Mouse (Mus musculus) liver, embryonic 11.5 days (tissue): ENCODE data around the gene Focad. TPM values are rescaled to one million over a fixed set of nuclear protein-coding genes. Genes with fewer than 3 reads are reported as not detected.

Experiments
- ATAC-seq: fragments of 200-750 bp; cut with Nextera tagmentation; replicated peaks from 2 replicates; pipeline ENCODE4 v1.8.0; 2017; ENCODE audit warnings: moderate number of reproducible peaks, mild to moderate bottlenecking, moderate TSS enrichment, moderate library complexity; ENCODE audit not compliant: low FRiP score
- DNase-seq: peaks from one replicate; pipeline ENCODE4 v3.0.0-alpha.2; 2017; ENCODE audit warnings: low spot score
- H3K27ac ChIP-seq: fragments of 300-500 bp; sonication (generic); 2 replicates; pipeline ENCODE4 v1.5.1; 2014; ENCODE audit warnings: mild to moderate bottlenecking, low read depth, low read length, control low read depth
- H3K27me3 ChIP-seq: fragments of 300-500 bp; sonication (generic); replicated peaks from 2 replicates; pipeline ENCODE4 v1.6.1; 2014; ENCODE audit warnings: low read length, mixed read lengths; ENCODE audit not compliant: control insufficient read depth, insufficient read depth
- H3K36me3 ChIP-seq: fragments of 300-500 bp; sonication (generic); 2 replicates; pipeline ENCODE4 v1.6.1; 2014; ENCODE audit warnings: mild to moderate bottlenecking, low read length, moderate library complexity, mixed read lengths; ENCODE audit not compliant: control insufficient read depth, insufficient read depth
- H3K4me1 ChIP-seq: fragments of 300-500 bp; sonication (generic); replicated peaks from 2 replicates; pipeline ENCODE4 v1.6.1; 2014; ENCODE audit warnings: low read length, mixed read lengths; ENCODE audit not compliant: control insufficient read depth, insufficient read depth
- H3K4me2 ChIP-seq: fragments of 300-500 bp; sonication (generic); 2 replicates; pipeline ENCODE4 v1.6.1; 2014; ENCODE audit warnings: mild to moderate bottlenecking, control low read depth, moderate library complexity
- H3K4me3 ChIP-seq: fragments of 300-500 bp; sonication (generic); 2 replicates; pipeline ENCODE4 v1.5.1; 2014; ENCODE audit warnings: low read depth, low read length, control low read depth
- H3K9ac ChIP-seq: fragments of 300-500 bp; sonication (generic); 2 replicates; pipeline ENCODE4 v1.6.1; 2014; ENCODE audit warnings: low read depth, low read length, control low read depth
- H3K9me3 ChIP-seq: fragments of 300-500 bp; sonication (generic); 2 replicates; pipeline ENCODE4 v1.6.1; 2016; ENCODE audit warnings: low read length, inconsistent platforms, mixed read lengths; ENCODE audit not compliant: control insufficient read depth
- WGBS: fragments of 180-500 bp; shearing (Covaris S2); extraction: QIAGEN DNeasy Blood & Tissue Kit; methylation state at CpG from one replicate; pipeline ENCODE4 v1.1.7; 2014; 5-methylcytosine and 5-hydroxymethylcytosine counted together
- polyA plus RNA-seq: library from polyadenylated mRNA; unstranded; fragments of >200 nt; fragmentation: Nextera tagmentation; extraction: Ambion mirVana; gene quantifications from 2 replicates; pipeline ENCODE4 v1.2.1, GENCODE M21; 2014

Gene Focad
- polyA plus RNA-seq, 1 experiment from 2014 or later: 23.2 TPM

- H3K27ac ChIP-seq: no peak overlapping the region
- H3K9ac ChIP-seq: no peak overlapping the region
- DNase-seq (no peak), ATAC-seq (no peak)
- no peaks in the 10 kb centered on the region for H3K27me3 ChIP-seq
- no peaks in the 10 kb centered on the region for H3K9me3 ChIP-seq
- H3K4me2 ChIP-seq: no peak overlapping the region
- no peaks in the 10 kb centered on the region for H3K36me3 ChIP-seq
- 85% methylated on average over 13 of the region's 13 CpGs for WGBS
- H3K4me1 ChIP-seq: peaks cover 3% of the 10 kb centered on the region
- no peak overlapping the region for H3K4me3 ChIP-seq
These were observed 69.2 kb downstream of the Focad start for GRCm38 (mm10) chr4:88163511-88164247.

GRCm38 (mm10) chr4:88167008-88167862 lies 72.8 kb downstream of the Focad start:
- no peak for DNase-seq
- Histone ChIP-seq H3K9ac (no peak overlapping the region), H3K4me3 (no peak overlapping the region), H3K4me2 (no peak overlapping the region), H3K27me3 (no peaks in the 10 kb centered on the region), H3K9me3 (no peaks in the 10 kb centered on the region), H3K36me3 (no peaks in the 10 kb centered on the region), H3K4me1 (peaks cover 3% of the 10 kb centered on the region), H3K27ac (no peak overlapping the region)
- WGBS: 65% methylated on average over 7 of the region's 7 CpGs
- peak; percentile 81 for ATAC-seq

- DNase-seq: no peak
- ATAC-seq: no peak
- H3K4me2 ChIP-seq: no peak overlapping the region
- no peaks in the 10 kb centered on the region for H3K9me3 ChIP-seq
- no peaks in the 10 kb centered on the region; the same call in 1 of the 2 replicates for H3K36me3 ChIP-seq
- WGBS: 84% methylated on average over 6 of the region's 6 CpGs
- H3K9ac ChIP-seq: no peak overlapping the region
- no peak overlapping the region for H3K27ac ChIP-seq
- H3K4me1 ChIP-seq: no peaks in the 10 kb centered on the region
- H3K4me3 ChIP-seq: no peak overlapping the region
- no peaks in the 10 kb centered on the region for H3K27me3 ChIP-seq
These were observed 80.9 kb downstream of the Focad start for GRCm38 (mm10) chr4:88175058-88175974.

GRCm38 (mm10) chr4:88179296-88179695 lies 84.9 kb downstream of the Focad start:
- WGBS: 66% methylated on average over 2 of the region's 2 CpGs
- Histone ChIP-seq H3K4me1 (no peaks in the 10 kb centered on the region), H3K27me3 (no peaks in the 10 kb centered on the region), H3K36me3 (no peaks in the 10 kb centered on the region; the same call in 1 of the 2 replicates), H3K9ac (no peak overlapping the region), H3K27ac (no peak overlapping the region), H3K9me3 (no peaks in the 10 kb centered on the region), H3K4me3 (no peak overlapping the region), H3K4me2 (no peak overlapping the region)
- DNase-seq (no peak), ATAC-seq (no peak)

DNA sequence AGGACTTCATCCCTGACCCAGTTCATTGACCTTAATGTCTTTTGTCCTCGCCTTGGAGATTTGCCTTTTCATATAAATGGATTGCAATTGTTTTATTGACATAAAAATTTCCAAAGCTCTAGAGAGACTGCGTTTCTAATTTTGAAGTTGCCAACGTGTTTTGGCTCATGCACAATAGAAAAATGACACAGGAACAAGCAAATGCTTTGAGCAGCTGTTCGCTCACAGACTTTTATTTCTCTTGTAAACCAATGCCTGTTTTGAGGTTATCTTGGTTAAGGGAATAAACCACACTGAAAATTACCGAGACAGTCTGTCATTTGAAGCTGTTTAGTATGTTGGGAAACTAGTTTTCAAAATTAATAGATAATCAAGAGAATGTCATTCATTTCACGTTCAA lies 89.9 kb downstream of the Focad start:
- no peak for DNase-seq
- Histone ChIP-seq H3K27ac (no peak overlapping the region), H3K4me1 (no peaks in the 10 kb centered on the region), H3K9me3 (no peaks in the 10 kb centered on the region), H3K4me2 (no peak overlapping the region), H3K9ac (no peak overlapping the region), H3K4me3 (no peak overlapping the region), H3K36me3 (no peaks in the 10 kb centered on the region), H3K27me3 (no peaks in the 10 kb centered on the region)
- no peak for ATAC-seq
- 84% methylated on average over 6 of the region's 6 CpGs for WGBS

- H3K4me2 ChIP-seq: no peak overlapping the region
These were observed 91.5 kb downstream of the Focad start for GRCm38 (mm10) chr4:88185872-88186426.

DNA sequence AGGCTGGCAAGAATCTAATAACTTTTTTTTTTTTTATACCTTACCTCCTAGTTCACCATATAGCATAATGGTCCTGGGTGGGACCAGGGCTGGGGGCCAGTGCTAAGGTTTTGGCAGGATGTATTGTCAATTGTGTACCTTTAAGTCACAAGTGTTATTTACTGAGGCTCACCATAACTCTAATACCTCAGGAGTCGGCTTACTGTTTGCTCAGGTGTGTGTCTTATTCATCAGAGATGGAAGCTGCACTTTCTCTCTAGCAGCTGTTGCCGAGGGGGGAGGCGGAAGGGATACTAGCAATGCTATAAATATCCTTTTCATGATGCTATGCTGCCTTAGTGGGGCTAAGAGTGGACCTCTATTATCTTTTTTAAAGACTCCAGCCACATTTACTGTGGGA lies 93.2 kb downstream of the Focad start:
- DNase-seq (no peak), ATAC-seq (no peak)
- no peaks in the 10 kb centered on the region for H3K36me3 ChIP-seq
- H3K4me3 ChIP-seq: no peak overlapping the region
- no peaks in the 10 kb centered on the region for H3K9me3 ChIP-seq
- H3K9ac ChIP-seq: no peak overlapping the region
- no peaks in the 10 kb centered on the region for H3K27me3 ChIP-seq
- 87% methylated on average over 3 of the region's 3 CpGs for WGBS
- H3K4me1 ChIP-seq: no peaks in the 10 kb centered on the region
- no peak overlapping the region for H3K27ac ChIP-seq
- H3K4me2 ChIP-seq: no peak overlapping the region

More at GRCm38 (mm10) chr4:88185872-88186426, 91.5 kb downstream of the Focad start:
- no peak overlapping the region for H3K4me3 ChIP-seq
- no peak for ATAC-seq
- H3K4me1 ChIP-seq: no peaks in the 10 kb centered on the region
- no peak for DNase-seq
- H3K36me3 ChIP-seq: no peaks in the 10 kb centered on the region
- no peak overlapping the region for H3K27ac ChIP-seq
- H3K9me3 ChIP-seq: no peaks in the 10 kb centered on the region
- H3K27me3 ChIP-seq: no peaks in the 10 kb centered on the region
- H3K9ac ChIP-seq: no peak overlapping the region
- 86% methylated on average over 6 of the region's 6 CpGs for WGBS

- Histone ChIP-seq H3K9ac (no peak overlapping the region), H3K9me3 (no peaks in the 10 kb centered on the region), H3K27me3 (no peaks in the 10 kb centered on the region), H3K4me2 (no peak overlapping the region), H3K27ac (no peak overlapping the region), H3K36me3 (no peaks in the 10 kb centered on the region), H3K4me3 (no peak overlapping the region), H3K4me1 (no peaks in the 10 kb centered on the region)
- DNase-seq (no peak), ATAC-seq (no peak)
- WGBS: 74% methylated on average over 1 of the region's 1 CpGs
These were observed 95.1 kb downstream of the Focad start for GRCm38 (mm10) chr4:88189495-88189894.
